Comparison of ENCODE assay signal across 17 mouse cellular contexts in genomic region chr16:48431027-48431426, GRCm38 (mm10). TPM values are rescaled to one million over a fixed set of nuclear protein-coding genes. Genes with fewer than 3 reads are reported as not detected.
DNase-seq lines count a peak whose midpoint lies in the region; TF ChIP-seq lines count a peak whose summit lies in the region.
"Had no signal": no experiment of that assay in that cellular context is flagged by ENCODE, and none has a peak within 500 bp of the region (broad histone marks: within the 10 kb centered on the region; RNA-seq: fewer than 3 reads in every experiment).

TSS of gene Morc1 (plus strand) at chr16:48431237.

- H3K36me3 ChIP-seq in ES-E14 (ENCODE audit: control insufficient read depth, insufficient read depth, low read length, poor library complexity, severe bottlenecking), result no peaks in the 10 kb centered on the region
- no peaks in the 10 kb centered on the region for H3K36me3 ChIP-seq in testis, adult 2 months (ENCODE audit: control insufficient read depth, insufficient read depth, low read length)
- H3K36me3 ChIP-seq: embryonic facial prominence, embryonic 12.5 days; lung, embryonic 15.5 days; midbrain, embryonic 10.5 days had no signal

- no peak for DNase-seq in layer of hippocampus, adult 2 months (ENCODE audit: low spot score in 2 of 2)
- no peak for DNase-seq in layer of hippocampus, adult 11-12 months (ENCODE audit: low spot score)
- peak; percentile 1 for DNase-seq in 3134 (ENCODE audit: extremely low read depth, insufficient read length, low spot score)
- peak; percentile 52 for DNase-seq in ES-E14 (ENCODE audit: low read depth, low spot score)
- DNase-seq in c-Kit-positive CD71-positive TER-119-positive erythroid progenitor cells, embryonic 14.5 days (ENCODE audit: low spot score), result no peak
- DNase-seq in gastrocnemius, adult 2 months, result no peak
- no peak for DNase-seq in embryo, embryonic 9.5 days (ENCODE audit: extremely low spot score)
- DNase-seq: adrenal gland, postnatal 25 days; heart, adult 2 months; heart, postnatal 4 days; kidney, postnatal 36 days had no signal

- peak; percentile 10; the same call in 1 of the 2 replicates for TF ChIP-seq CTCF in layer of hippocampus, adult 2 months (conservative IDR thresholded peaks at IDR 0.05)
- peak; percentile 26; the same call in 1 of the 2 replicates for TF ChIP-seq CTCF in testis, adult 2 months (IDR thresholded peaks at IDR 0.05; ENCODE audit: control insufficient read depth, insufficient read depth, insufficient replicate concordance, low read depth, low read length)
- no peak for TF ChIP-seq CTCF in gastrocnemius, adult 2 months (IDR thresholded peaks at IDR 0.05)

- TF ChIP-seq POLR2A in testis, adult 2 months (IDR thresholded peaks at IDR 0.05; ENCODE audit: control insufficient read depth, low read depth, low read length), result no peak

- H3K4me3 ChIP-seq in layer of hippocampus, adult 2 months, result no peak within 1 kb of the TSS
- peak within 1 kb of the TSS; percentile 50 to 64 for H3K4me3 ChIP-seq in ES-E14 (ENCODE audit: insufficient read depth in 1 of 2, low read depth in 1 of 2, low read length in 2 of 2, poor library complexity in 1 of 2, severe bottlenecking in 1 of 2)
- peak within 1 kb of the TSS; percentile 80 for H3K4me3 ChIP-seq in testis, adult 2 months (ENCODE audit: control insufficient read depth, low read depth, low read length)
- no peak within 1 kb of the TSS for H3K4me3 ChIP-seq in gastrocnemius, adult 2 months
- H3K4me3 ChIP-seq: embryonic facial prominence, embryonic 12.5 days; heart, adult 2 months; lung, embryonic 15.5 days; midbrain, embryonic 10.5 days had no signal

- in situ Hi-C loops in ES-E14 (cut with MboI; ENCODE audit: low sequenced_read_pairs in 2 of 2, unreplicated experiment in 2 of 2), result no loop called here

- H3K9me3 ChIP-seq in ES-E14 (ENCODE audit: control insufficient read depth, insufficient read depth, low read depth, low read length), result no peaks in the 10 kb centered on the region
- H3K9me3 ChIP-seq: embryonic facial prominence, embryonic 12.5 days; lung, embryonic 15.5 days; midbrain, embryonic 10.5 days had no signal

- peaks cover 16 to 20% of the 10 kb centered on the region in 2 experiments; a peak in 3 of 4 replicates for H3K4me1 ChIP-seq in ES-E14 (ENCODE audit: control insufficient read depth in 2 of 2, insufficient read depth in 2 of 2, low read length in 2 of 2, poor library complexity in 1 of 2)
- H3K4me1 ChIP-seq in testis, adult 2 months (ENCODE audit: control insufficient read depth, insufficient read depth, low read length), result no peaks in the 10 kb centered on the region; the same call in none of the 2 replicates
- H3K4me1 ChIP-seq: embryonic facial prominence, embryonic 12.5 days; midbrain, embryonic 10.5 days had no signal

- no peak within 1 kb of the TSS for H3K27ac ChIP-seq in layer of hippocampus, adult 2 months
- H3K27ac ChIP-seq in ES-E14 (ENCODE audit: insufficient read depth, low read depth, low read length, poor library complexity, severe bottlenecking), result no peak within 1 kb of the TSS
- H3K27ac ChIP-seq in testis, adult 2 months (ENCODE audit: control insufficient read depth, insufficient read depth, low read depth, low read length), result no peak within 1 kb of the TSS
- H3K27ac ChIP-seq in gastrocnemius, adult 2 months, result no peak within 1 kb of the TSS
- H3K27ac ChIP-seq: embryonic facial prominence, embryonic 12.5 days; heart, adult 2 months; lung, embryonic 15.5 days; midbrain, embryonic 10.5 days had no signal

- no peaks in the 10 kb centered on the region for H3K27me3 ChIP-seq in testis, adult 2 months (ENCODE audit: control insufficient read depth, insufficient read depth, low read length)
- H3K27me3 ChIP-seq: embryonic facial prominence, embryonic 12.5 days; lung, embryonic 15.5 days had no signal

- intact Hi-C loops in gastrocnemius, adult 2 months (cut with DNase I), result no loop called here

- H3K9ac ChIP-seq in ES-E14 (ENCODE audit: insufficient read depth, low read depth, low read length, poor library complexity, severe bottlenecking), result peak within 1 kb of the TSS; percentile 58; the same call in 1 of the 2 replicates
- H3K9ac ChIP-seq: embryonic facial prominence, embryonic 12.5 days; lung, embryonic 15.5 days had no signal

TF ChIP-seq in ES-E14, 5 proteins besides CTCF, POLR2A, EP300 and RAD21:
- TF ChIP-seq ZC3H11A (IDR thresholded peaks at IDR 0.05; ENCODE audit: borderline replicate concordance, low read depth, low read length) (peak; percentile 39; the same call in 1 of the 2 replicates), MAFK (IDR thresholded peaks at IDR 0.05; ENCODE audit: insufficient read depth, low read depth, low read length) (no peak)

RNA-seq across cellular contexts. Expression of gene Morc1, which starts in this region (rescaled TPM):
- total RNA-seq in layer of hippocampus, adult 2 months (2021), result under 1 TPM in 1 of 2 experiments, not detected in 1; 0.25 TPM
- 45.5 and 51.4 TPM in 2 replicates for total RNA-seq in ES-E14 (2012; rRNA removed)
- polyA plus RNA-seq in testis, adult 2 months (2012; rRNA removed), result 0.93 and 1.0 TPM in 2 replicates
- not detected for total RNA-seq in gastrocnemius, adult 2 months (2021)
- total RNA-seq: adrenal gland, postnatal 25 days; heart, adult 2 months; heart, postnatal 4 days had no signal
- polyA plus RNA-seq: embryonic facial prominence, embryonic 12.5 days; forebrain, embryonic 11.5 days; limb, embryonic 11.5 days; midbrain, embryonic 10.5 days had no signal

Comparison
In these comparisons a context has a peak if more than half of its experiments do, and no peak if none do; other contexts are left out.
1. RNA of gene Morc1 (total RNA-seq): 45.5 to 51.4 TPM in ES-E14; 0.25 TPM in layer of hippocampus, adult 2 months and not detected in gastrocnemius, adult 2 months; every median in the first group is over 10 times any median in the second.
2. DNase-seq: peak in 3134 (single experiment) and ES-E14 (single experiment); none in layer of hippocampus, adult 2 months (0 of 2), layer of hippocampus, adult 11-12 months (single experiment), c-Kit-positive CD71-positive TER-119-positive erythroid progenitor cells, embryonic 14.5 days (single experiment), gastrocnemius, adult 2 months (single experiment) and embryo, embryonic 9.5 days (single experiment).
3. H3K4me3 ChIP-seq: peak in ES-E14 (2 of 2) and testis, adult 2 months (single experiment); none in layer of hippocampus, adult 2 months (single experiment) and gastrocnemius, adult 2 months (single experiment).